Mouse (Mus musculus) liver, embryonic 15.5 days (tissue): Measurements from ENCODE around the gene Rgl3. TPM values are rescaled to one million over a fixed set of nuclear protein-coding genes. Genes with fewer than 3 reads are reported as not detected.

ENCODE experiments used
- ATAC-seq: fragments of 200-750 bp; cut with Nextera tagmentation; 2 replicates; pipeline ENCODE4 v1.8.0; 2017; ENCODE audit warnings: moderate number of reproducible peaks, mild to moderate bottlenecking, moderate library complexity; ENCODE audit not compliant: insufficient read depth
- H3K27ac ChIP-seq: fragments of 300-500 bp; sonication (generic); replicated peaks from 2 replicates; pipeline ENCODE4 v1.5.1; 2015; ENCODE audit warnings: mild to moderate bottlenecking, inconsistent platforms
- H3K27me3 ChIP-seq: fragments of 300-500 bp; sonication (generic); 2 replicates; pipeline ENCODE4 v1.6.1; 2015; ENCODE audit warnings: mild to moderate bottlenecking, inconsistent platforms
- H3K36me3 ChIP-seq: fragments of 300-500 bp; sonication (generic); replicated peaks from 2 replicates; pipeline ENCODE4 v1.6.1; 2015; ENCODE audit warnings: moderate library complexity, mild to moderate bottlenecking, inconsistent platforms
- H3K4me1 ChIP-seq: fragments of 300-500 bp; sonication (generic); replicated peaks from 2 replicates; pipeline ENCODE4 v1.6.1; 2015; ENCODE audit warnings: inconsistent platforms
- H3K4me2 ChIP-seq: fragments of 300-500 bp; sonication (generic); 2 replicates; pipeline ENCODE4 v1.6.1; 2015; ENCODE audit warnings: moderate library complexity, mild to moderate bottlenecking, inconsistent platforms
- H3K4me3 ChIP-seq: fragments of 300-500 bp; sonication (generic); replicated peaks from 2 replicates; pipeline ENCODE4 v1.5.1; 2015; ENCODE audit warnings: mild to moderate bottlenecking, inconsistent platforms
- H3K9ac ChIP-seq: fragments of 300-500 bp; sonication (generic); 2 replicates; pipeline ENCODE4 v1.6.1; 2015; ENCODE audit warnings: moderate library complexity, mild to moderate bottlenecking, inconsistent platforms
- H3K9me3 ChIP-seq: fragments of 300-500 bp; sonication (generic); replicated peaks from 2 replicates; pipeline ENCODE4 v1.6.1; 2016; ENCODE audit warnings: inconsistent platforms
- WGBS: fragments of 180-500 bp; shearing (Covaris S2); methylation state at CpG from one replicate; pipeline ENCODE4 v1.1.7; 2015; ENCODE audit warnings: mixed read lengths; ENCODE audit not compliant: insufficient replicate concordance; 5-methylcytosine and 5-hydroxymethylcytosine counted together
- polyA plus RNA-seq: library from polyadenylated mRNA; unstranded; fragments of >200 nt; fragmentation: Nextera tagmentation; extraction: Ambion mirVana; gene quantifications from 2 replicates; pipeline ENCODE4 v1.2.1, GENCODE M21; 2015

The Rgl3 gene
- polyA plus RNA-seq, 1 experiment from 2014 or later: 0.10 TPM

DNA sequence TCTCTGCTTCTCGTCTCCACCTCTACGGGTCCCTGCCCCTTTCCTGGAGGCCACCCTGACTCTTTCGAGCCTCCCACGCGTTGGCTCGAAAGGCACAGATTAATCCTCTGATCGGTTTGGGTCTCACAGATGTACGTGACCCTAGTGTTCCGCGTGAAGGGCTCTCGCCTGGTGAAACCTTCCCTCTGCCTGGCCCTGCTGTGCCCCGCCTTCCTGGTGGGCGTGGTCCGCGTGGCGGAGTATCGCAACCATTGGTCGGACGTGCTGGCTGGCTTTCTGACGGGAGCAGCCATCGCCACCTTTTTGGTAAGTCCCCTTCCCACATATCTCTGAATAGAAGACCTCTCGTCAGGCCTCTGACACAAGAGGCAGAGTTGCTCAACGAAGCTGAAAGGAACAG is 45.0 kb downstream of the Rgl3 start:
- Histone ChIP-seq H3K4me3 (no peak overlapping the region), H3K4me2 (peak overlapping the region; percentile 10), H3K4me1 (peaks cover 14% of the 10 kb centered on the region), H3K9ac (no peak overlapping the region), H3K27me3 (peaks cover 37% of the 10 kb centered on the region), H3K9me3 (no peaks in the 10 kb centered on the region), H3K27ac (no peak overlapping the region), H3K36me3 (no peaks in the 10 kb centered on the region)
- whole genome bisulfite sequencing: 16% methylated on average over 23 of the region's 23 CpGs
- ATAC-seq: 0 out of 2 replicates have a peak, but pooled peaks have one; percentile 17

DNA sequence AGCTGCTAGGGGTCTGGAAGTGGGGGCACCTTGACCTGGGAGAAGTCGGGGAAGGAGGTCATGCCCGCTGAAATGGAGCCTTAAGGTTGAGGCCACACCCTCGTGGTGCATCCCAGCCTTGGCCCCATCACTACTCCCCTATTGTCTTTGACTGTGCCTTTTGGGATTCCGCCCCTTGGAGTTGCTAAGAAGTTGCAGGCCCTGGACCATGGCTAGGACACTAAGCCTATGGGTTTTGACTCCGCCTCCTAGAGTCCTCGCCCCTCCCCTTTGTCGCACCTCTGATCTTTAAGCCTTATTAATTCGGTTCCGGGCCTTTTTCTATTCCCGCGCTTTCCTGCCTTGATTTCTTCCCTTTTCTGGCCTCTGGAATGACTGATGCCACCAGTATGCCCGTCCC is 45.6 kb downstream of the Rgl3 start:
- no peak for ATAC-seq
- Histone ChIP-seq H3K27ac (no peak overlapping the region), H3K36me3 (no peaks in the 10 kb centered on the region), H3K9me3 (no peaks in the 10 kb centered on the region), H3K9ac (no peak overlapping the region), H3K4me2 (no peak overlapping the region), H3K27me3 (peaks cover 31% of the 10 kb centered on the region), H3K4me3 (no peak overlapping the region), H3K4me1 (peaks cover 14% of the 10 kb centered on the region)
- 38% methylated on average over 12 of the region's 12 CpGs for WGBS

DNA sequence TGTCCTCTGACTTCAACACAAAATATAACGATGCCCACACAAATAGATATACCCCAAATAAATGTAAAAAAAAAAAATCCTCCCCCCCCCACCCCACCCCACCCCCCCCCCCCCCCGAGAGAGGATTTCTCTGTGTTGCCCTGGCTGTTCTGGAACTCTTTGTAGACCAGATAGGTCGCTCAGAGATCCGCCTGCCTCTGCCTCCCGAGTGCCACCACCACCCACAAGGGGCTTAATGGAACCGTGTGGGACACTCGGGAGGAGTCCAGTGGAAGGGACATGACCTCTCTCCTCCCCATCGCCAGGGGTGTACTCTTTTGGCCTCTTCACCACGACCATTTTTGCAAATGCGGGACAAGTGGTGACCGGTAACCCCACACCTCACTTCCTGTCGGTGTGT is 46.2 kb downstream of the Rgl3 start:
- ATAC-seq: no peak
- no peaks in the 10 kb centered on the region for H3K36me3 ChIP-seq

DNA sequence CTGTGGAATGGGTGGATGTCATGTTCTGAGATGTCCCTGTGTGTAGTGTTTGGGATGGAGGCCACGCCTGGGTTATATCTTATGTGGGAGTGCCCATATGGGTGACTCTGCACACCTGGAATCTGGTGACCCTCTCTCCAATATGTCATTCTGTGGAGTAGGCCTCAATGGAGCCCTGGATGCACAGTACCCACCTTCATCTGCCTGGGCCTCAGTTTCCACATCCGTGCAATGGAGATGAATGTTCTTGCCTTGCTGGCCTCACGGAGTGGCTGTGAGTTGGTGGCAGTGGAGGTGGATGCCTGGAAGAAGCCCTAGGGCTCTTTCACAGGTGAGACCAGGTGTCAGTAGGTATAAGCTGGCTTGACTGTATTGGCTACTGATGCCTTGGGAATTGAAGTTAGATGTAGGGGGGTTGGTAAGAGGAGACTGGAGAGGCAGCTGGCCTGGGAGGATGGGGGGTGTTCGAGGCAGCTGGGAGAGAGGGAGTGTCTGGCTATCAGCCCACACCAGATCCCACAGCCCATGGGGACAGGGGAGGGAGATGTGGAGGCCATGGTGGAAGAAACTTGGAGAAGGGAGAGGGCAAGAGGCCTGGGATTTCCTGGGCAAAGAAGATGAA is 50.9 kb downstream of the Rgl3 start:
- H3K4me1 ChIP-seq: peaks cover 7% of the 10 kb centered on the region
- H3K4me2 ChIP-seq: no peak overlapping the region
- WGBS: 61% methylated on average over 4 of the region's 4 CpGs
- no peaks in the 10 kb centered on the region for H3K36me3 ChIP-seq
- no peak overlapping the region for H3K27ac ChIP-seq
- no peak for ATAC-seq
- no peak overlapping the region for H3K4me3 ChIP-seq
- H3K9me3 ChIP-seq: no peaks in the 10 kb centered on the region
- peaks cover 21% of the 10 kb centered on the region for H3K27me3 ChIP-seq
- no peak overlapping the region for H3K9ac ChIP-seq

More for the DNA sequence above, 46.2 kb downstream of the Rgl3 start:
- Histone ChIP-seq H3K9ac (no peak overlapping the region), H3K4me2 (no peak overlapping the region), H3K4me3 (no peak overlapping the region), H3K4me1 (peaks cover 14% of the 10 kb centered on the region), H3K9me3 (no peaks in the 10 kb centered on the region), H3K27ac (no peak overlapping the region), H3K27me3 (peaks cover 25% of the 10 kb centered on the region)
- WGBS: 58% methylated on average over 12 of the region's 12 CpGs

DNA sequence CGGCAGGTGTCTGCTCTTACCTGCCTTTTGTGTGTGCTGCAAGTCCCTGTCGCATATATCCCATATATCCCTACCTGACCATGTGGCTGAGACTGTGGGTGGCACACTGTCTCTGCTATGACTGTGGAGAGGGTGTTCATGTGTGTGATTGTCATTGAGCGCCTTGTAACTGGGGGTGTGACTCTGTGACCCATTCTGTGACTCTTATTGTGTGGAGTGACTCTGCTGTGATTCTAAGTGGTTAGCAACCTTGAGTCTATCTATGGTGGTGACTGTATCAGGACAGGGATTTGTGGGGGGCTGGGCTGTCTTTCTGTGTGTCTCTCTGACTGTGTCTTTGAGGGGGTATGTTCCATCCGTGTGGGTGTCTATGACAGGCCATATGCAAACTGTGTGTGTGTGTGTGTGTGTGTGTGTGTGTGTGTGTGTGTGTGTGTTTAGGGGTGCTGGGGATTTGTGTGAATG is 51.5 kb downstream of the Rgl3 start:
- Histone ChIP-seq H3K4me3 (no peak overlapping the region), H3K4me1 (peaks cover 8% of the 10 kb centered on the region), H3K36me3 (no peaks in the 10 kb centered on the region), H3K27ac (no peak overlapping the region), H3K9me3 (no peaks in the 10 kb centered on the region), H3K4me2 (0 out of 2 replicates have a peak overlapping the region, but pooled peaks have one; percentile 67), H3K27me3 (peaks cover 22% of the 10 kb centered on the region), H3K9ac (no peak overlapping the region)
- 76% methylated on average over 4 of the region's 4 CpGs for WGBS
- ATAC-seq: no peak

DNA sequence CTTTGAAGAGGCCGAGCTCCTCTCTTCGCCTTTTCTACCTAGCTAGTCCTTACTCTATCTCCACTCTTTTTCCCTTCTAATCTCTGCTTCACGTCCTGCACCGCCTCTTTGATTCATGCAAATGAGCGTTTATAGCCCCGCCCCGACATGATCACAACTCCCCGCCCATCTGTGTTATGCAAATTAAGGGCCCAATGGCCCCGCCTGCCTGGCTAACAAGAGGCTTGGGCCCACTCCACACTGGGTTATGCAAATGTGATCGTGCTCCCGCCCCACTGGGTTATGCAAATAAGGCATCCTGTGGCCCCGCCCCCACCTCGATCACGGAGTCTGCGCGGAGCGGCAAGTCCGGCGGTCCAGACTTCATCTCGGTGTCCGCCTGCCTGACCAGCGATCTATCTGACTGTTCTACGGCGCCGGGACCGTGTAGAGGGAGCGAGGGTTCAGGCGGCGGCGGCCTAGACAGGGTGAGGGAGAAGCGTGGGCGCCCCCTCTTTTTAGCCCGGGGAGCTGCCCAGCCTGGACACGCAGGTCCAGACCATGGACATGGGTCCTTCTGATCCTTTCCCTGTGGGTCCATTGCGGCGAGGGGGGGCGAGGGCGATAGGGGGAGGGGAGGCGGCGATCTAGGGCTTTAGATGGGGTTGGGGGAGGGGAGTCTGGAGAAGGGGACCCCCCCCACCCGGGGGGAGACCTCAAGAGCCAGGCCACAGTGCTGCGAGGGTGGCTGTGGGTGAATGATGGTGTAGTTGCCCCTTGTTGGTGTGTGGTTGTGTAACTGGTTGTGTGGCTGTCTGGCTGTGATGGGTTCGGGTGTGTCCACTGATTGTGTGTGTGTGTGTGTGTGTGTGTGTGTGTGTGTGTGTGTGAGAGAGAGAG is 52.3 kb downstream of the Rgl3 start, which contains the start of gene Plppr2:
Plppr2 (plus strand) TSS at position 342 of the 879 bp plus-strand sequence.
- Histone ChIP-seq H3K4me1 (peaks cover 12% of the 10 kb centered on the region), H3K27ac (no peak within 1 kb of the TSS), H3K4me2 (peak within 1 kb of the TSS; percentile 67), H3K9me3 (no peaks in the 10 kb centered on the region), H3K36me3 (no peaks in the 10 kb centered on the region), H3K9ac (0 out of 2 replicates have a peak within 1 kb of the TSS, but pooled peaks have one; percentile 0), H3K4me3 (peak within 1 kb of the TSS; percentile 49), H3K27me3 (peaks cover 22% of the 10 kb centered on the region)
- WGBS: 2% methylated on average over 43 of the region's 43 CpGs
- peak; percentile 86 for ATAC-seq

DNA sequence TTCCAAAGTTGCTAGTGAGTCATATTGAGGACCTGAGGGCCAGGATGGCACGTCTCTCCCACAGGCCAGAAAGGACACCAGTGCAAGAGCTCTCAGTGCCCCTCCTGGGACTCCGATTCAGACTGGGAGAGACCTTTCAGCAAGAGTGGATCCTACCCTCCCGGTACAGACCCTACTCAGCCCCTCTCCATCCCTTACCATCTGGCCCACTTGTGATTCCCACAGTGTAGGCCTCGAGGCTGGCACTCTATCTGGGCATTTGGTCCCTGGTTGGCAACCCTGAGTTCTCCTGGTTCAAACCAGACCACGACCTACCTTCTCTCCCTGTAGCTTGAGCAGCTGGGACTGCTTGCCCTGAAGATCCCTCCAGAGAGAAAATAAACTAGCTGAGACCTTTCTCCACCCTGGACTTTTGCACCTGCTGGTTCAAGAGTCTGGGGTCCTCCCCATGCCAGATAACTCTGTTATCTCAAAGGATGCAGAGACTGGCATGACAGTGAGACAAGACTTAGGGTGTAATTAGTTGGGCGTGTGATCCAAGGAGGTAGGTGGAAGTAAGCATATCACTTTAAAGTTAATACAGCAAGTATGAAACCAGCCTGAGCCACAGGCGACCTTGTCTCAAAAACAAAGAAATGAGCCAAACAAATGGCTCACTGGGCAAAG is 53.6 kb downstream of the Rgl3 start:
- no peak overlapping the region for H3K27ac ChIP-seq
- peaks cover 15% of the 10 kb centered on the region for H3K4me1 ChIP-seq
- 50% methylated on average over 7 of the region's 7 CpGs for WGBS
- no peaks in the 10 kb centered on the region for H3K36me3 ChIP-seq
- no peak for ATAC-seq
- H3K9ac ChIP-seq: no peak overlapping the region
- no peaks in the 10 kb centered on the region for H3K9me3 ChIP-seq
- H3K4me3 ChIP-seq: no peak overlapping the region
- peaks cover 22% of the 10 kb centered on the region for H3K27me3 ChIP-seq
- H3K4me2 ChIP-seq: no peak overlapping the region

DNA sequence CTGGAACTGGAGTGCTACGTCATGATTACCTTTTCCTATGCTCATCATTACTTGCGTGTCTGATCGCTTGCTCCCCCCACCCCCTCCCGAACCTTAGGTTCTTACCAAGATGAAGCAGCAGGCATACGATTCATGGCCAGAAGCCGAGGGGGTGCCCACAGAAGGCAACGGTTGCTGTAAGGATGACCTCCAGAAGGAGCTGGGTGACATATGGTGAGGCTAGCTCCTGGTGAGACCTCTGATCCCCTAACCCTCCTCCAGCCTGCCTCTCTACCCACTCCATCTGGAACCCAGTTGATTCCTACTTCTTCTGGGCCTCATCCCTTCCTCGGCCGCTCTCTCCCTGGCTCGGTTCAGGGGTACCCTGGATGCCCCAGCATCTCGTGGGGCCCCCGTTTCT is 55.2 kb downstream of the Rgl3 start:
- ATAC-seq: no peak
- Histone ChIP-seq H3K27ac (no peak overlapping the region), H3K4me3 (no peak overlapping the region), H3K4me1 (peaks cover 15% of the 10 kb centered on the region), H3K4me2 (no peak overlapping the region), H3K36me3 (no peaks in the 10 kb centered on the region), H3K9me3 (no peaks in the 10 kb centered on the region), H3K9ac (no peak overlapping the region), H3K27me3 (peaks cover 22% of the 10 kb centered on the region)
- 75% methylated on average over 12 of the region's 12 CpGs for WGBS

DNA sequence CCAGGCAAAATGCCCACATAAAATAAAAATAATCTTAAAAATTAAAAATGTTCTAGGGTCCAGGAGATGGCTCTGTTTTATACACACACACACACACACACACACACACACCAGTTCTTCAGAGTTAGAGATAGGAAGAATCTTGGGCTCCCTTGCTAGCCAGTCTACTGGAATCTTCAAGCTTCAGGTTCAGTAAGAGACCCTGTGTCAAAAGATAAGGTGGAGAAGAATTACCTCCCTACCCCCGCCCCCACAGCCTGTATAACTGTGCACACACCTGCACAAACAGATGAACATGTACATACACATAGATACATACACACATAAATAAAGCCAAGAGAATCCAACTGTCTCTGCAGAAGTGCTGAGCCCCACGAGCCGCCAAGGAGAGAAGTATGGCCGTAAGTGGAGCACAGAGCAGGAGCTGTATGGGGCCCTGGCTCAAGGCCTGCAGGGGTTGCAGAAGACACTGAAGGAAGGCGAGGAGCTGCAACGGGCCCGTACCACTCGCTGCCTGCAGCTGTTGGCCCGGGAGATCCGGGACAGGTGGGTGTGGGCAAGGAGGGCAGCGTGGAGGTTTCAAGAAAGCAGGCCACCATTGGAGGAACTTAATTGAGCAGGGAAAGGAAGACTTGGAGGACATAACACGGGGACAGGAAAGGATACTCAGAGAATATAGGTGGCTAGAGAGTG is 56.7 kb downstream of the Rgl3 start:
- no peak overlapping the region for H3K27ac ChIP-seq
- no peaks in the 10 kb centered on the region for H3K36me3 ChIP-seq
- H3K4me1 ChIP-seq: peaks cover 16% of the 10 kb centered on the region
- no peak for ATAC-seq
- H3K4me2 ChIP-seq: no peak overlapping the region
- 42% methylated on average over 12 of the region's 12 CpGs for WGBS
- H3K27me3 ChIP-seq: peaks cover 22% of the 10 kb centered on the region
- no peaks in the 10 kb centered on the region for H3K9me3 ChIP-seq
- H3K4me3 ChIP-seq: no peak overlapping the region
- H3K9ac ChIP-seq: no peak overlapping the region

DNA sequence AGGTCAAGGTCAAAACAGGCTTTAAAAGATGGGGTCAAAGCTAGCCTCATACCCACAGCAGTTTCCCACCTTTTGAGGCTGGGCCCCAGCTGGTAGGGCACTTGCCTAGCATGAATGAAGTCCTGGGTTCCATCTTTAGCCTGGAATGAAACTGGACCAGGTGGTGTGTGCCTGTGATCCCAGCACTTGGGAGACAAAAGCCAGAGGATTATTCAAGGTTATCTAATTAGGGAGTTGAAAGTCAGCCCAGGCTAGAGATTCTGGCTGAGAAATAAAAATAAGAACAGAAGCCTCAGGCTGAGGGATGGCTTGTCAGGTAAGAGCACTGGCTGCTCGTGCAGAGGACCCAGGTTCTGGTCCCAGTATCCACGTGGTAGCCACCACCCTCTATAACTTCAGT is 57.2 kb downstream of the Rgl3 start:
- no peak overlapping the region for H3K4me3 ChIP-seq
- H3K27me3 ChIP-seq: peaks cover 22% of the 10 kb centered on the region
- H3K27ac ChIP-seq: no peak overlapping the region
- no peak overlapping the region for H3K9ac ChIP-seq
- ATAC-seq: no peak
- no peaks in the 10 kb centered on the region for H3K36me3 ChIP-seq
- WGBS: 38% methylated on average over 2 of the region's 2 CpGs
- H3K9me3 ChIP-seq: no peaks in the 10 kb centered on the region
- H3K4me1 ChIP-seq: peaks cover 19% of the 10 kb centered on the region
- H3K4me2 ChIP-seq: no peak overlapping the region
